Mouse (Mus musculus) kidney, adult 11 months (tissue): ENCODE results near the gene Scnn1a.

ENCODE experiments used
- DNase-seq: peaks from one replicate; pipeline ENCODE4 v3.0.0; 2022

Gene Scnn1a

DNA sequence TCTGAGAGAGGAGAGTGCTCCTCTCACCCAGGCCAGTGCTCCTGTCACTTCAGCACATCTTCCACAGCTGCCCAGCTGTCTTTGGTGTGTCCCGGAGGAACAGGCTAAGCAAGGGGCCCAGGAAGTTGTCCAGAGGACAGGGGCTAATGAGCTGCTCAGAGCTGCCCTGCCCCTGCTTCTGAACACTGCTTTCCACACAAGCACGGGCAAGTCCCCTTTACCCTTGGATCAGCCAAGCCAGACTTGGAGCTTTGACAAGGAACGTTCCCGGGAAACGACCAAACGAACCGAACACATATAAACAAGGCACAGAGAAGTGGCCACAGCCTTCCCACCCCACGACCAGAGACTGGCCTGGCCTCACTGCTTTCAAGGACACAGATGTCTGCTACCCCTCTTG, 23.6 kb downstream of the Scnn1a start:
- peak; percentile 51 for DNase-seq

DNA sequence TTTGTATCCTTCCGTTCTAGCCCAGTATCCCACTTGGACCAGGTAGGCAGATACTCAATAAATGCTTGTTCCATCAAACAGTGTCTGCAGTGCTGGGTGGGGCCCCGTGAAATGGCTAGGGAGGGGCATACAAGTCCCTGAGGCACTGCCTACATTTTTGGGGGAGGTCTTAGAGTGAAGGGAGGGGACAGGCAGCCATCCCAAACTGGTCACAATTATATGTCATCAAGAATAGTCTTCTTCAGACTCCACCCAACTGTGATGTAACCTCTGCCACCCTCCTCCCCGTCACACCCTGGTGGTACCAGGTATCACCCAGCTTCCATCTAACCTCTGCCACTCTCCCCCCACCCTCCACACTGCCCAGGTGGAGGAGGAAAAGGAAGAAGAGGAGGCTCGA, 24.4 kb downstream of the Scnn1a start:
- no peak for DNase-seq

DNA sequence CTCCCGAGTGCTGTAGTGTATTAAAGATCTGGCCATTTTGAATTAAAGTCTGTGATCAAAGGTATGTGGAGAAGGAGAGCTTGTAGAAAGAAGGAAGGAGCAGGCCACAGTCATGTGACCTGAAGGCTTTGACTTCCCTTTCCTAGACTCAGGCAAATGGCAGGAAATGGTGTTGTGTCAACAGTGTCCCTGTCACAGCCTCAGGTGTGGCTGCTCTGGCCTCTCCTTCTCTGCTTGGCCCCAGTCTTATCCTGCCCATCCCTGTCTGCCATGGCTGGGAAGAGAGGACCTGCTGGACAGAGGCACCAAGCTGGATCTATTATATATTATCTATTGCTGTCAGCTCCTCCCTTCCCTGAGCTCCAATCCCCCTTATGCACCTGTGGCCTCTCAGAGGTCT, 25.2 kb downstream of the Scnn1a start:
- DNase-seq = no peak

GRCm38 (mm10) chr6:125346029-125346428, 25.6 kb downstream of the Scnn1a start:
- peak; percentile 62 for DNase-seq

DNA sequence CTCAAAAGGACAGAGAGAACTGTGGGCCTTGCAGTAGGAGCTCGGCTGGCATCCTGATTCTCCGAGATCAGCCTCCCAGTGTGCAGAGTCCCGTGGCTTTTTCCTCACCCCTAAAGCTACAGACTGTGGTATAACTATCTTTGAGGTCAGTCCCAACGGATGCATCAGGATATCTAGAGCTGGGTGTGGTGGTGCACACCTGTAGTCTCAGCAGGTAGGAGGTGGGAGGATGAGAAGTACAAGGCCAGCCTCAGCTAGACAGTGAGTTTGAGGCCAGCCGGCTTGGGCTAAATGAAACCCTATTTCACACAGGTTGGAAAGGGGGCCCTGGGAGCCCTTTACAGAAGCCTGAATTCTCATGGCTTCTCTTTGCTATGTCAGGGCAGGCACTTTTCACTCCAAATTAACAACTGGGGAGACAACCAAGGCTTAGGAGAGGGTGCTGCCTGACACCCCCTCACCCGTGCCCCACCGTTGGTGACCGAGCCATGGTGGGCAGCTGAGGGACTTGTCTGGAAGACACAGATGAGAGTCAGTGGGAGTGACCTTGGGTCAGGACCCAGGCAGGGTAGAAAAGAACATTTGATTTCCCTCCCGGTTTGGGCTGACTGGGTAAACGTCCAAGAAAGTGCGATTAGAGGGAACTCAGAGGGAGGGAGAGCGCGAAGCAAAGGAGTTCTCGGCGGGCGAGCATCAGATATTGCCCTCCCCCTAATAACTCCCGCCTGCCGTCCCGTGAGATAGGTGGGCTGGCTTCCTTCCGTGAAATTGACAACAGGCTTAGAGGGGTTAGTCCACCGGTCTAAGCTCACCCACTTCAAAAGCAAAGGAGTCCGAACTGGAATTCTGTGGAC, 28.5 kb downstream of the Scnn1a start, which contains the start of gene Tnfrsf1a:
TSS of gene Tnfrsf1a (plus strand) at position 642 of the 854 bp plus-strand sequence.
- no peak for DNase-seq

GRCm38 (mm10) chr6:125349575-125350230, 29.2 kb downstream of the Scnn1a start:
- peak; percentile 70 for DNase-seq

DNA sequence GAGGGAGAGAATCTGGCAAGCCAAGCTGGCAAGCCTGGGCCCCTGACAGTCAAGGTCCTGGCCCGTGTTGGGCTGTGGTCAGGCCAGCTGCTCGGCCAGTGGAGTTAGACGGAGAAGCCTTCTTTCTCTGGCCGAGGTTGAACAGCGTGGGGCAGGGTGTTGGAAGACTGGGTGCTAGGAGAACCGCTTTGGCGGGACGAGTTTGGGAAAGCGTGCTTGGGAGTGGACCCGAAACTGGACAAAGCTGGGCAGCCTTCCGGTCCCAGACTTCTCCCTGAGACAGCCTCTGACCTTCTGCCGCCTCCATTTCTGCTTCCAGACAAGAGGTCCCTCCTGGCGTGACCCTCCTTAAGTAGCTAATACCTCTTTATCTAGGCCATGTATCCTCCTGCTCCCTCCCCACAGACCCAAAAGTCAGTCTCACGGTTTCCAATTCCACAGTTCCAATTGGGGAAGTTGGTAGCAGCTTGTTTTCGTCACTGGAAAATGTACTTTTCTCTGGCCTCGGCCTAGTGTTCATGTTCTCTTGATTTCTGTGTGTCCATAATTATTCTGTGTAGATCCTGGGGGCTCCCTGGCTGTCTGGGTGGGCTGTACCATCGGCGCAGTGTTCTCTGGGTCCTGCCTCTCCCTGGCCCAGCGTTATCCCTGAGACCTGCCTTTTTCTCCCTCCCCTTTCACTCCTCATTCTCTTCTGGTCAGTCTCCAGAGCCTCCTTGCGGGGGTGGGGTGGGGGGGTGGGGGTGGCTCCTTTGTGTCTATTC, 30.0 kb downstream of the Scnn1a start:
- DNase-seq = no peak

DNA sequence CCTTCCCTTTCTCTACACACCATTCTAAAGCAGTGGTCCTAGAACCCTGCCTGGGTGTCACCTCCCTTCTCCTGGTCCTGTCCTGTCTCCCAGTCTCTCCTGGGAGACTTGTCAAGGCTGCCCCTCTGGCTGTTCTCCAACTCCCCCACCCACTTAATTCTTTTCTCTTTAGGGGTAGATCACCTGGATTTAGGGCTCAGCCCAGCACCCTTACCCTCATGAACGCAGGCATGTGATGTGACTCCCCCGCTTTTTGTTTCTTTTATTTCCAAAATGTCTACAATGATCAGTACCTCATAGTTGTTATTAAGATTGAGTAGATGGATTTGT, 30.5 kb downstream of the Scnn1a start:
- no peak for DNase-seq

DNA sequence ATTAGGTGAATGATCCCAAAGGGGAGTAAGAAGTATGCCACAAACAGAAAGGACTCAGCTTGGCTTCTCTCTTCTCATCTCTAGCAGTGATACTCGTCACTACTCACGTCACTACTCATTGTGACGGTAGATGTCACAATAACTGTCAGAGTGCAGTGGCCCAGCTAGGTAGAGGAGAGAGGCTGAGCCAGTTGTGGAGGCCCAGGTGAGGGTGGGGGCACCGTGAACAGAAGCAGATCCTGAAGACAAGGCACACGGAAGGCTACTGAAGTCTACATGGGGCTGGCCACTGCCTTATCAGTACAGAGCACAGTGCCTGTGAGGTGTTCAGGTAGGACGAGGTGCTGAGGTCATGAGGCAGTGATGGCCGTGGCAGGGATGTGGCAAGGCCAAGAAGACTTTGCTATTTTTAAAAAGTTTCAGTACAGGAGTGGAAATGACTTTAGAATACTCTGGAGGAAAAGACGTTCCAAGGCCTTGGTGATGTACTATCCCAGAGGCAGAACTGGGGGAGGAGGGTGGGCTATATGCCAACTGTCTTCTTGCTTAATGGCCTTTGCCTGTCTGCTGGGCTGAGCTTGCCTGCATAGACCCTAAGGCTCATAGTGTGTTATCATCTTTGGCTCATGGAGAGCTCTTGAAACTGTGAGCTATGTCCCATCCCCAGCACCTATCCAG, 31.0 kb downstream of the Scnn1a start:
- DNase-seq = peak; percentile 41

DNA sequence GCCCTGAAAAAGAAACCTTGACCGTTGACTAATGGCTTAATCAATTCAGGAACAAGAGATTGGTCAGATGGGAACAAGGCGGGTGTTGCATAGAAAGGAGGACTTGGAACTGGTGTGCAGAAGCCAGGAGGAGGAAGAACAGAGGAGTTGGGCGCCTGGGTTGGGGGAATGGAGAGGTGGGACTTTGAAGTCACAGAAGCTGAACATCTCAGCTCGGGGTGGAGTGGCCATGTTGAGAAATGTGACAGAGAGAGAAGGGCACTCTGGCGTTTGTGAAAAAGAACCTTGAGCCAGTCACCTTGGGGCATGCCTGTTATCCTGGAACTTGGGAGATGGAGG, 31.6 kb downstream of the Scnn1a start:
- DNase-seq = no peak

DNA sequence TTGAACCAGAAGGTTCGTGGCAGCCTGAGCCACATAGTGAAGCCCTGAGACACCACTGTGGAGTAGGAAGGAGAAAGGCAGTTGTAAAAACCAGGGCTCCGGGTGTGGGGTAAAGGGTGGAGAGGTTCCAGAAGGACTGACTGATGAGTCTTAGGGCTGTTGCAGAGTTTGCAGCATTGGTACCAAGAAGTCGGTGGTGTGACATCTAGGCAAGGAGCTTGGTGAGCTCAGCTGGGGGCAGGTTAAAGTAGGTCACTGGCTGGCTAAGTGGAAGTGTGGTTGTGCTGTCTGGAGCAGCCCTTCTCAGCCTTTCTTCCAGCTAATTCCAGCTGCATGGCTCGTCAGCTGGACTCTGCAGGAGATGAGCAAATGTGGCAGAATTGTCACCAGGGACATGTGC, 32.4 kb downstream of the Scnn1a start:
- DNase-seq = no peak

GRCm38 (mm10) chr6:125353221-125353620, 32.8 kb downstream of the Scnn1a start:
- DNase-seq = no peak

- DNase-seq = no peak
Observed at GRCm38 (mm10) chr6:125353655-125354054, 33.2 kb downstream of the Scnn1a start.

GRCm38 (mm10) chr6:125354352-125355151, 34.1 kb downstream of the Scnn1a start:
- peak; percentile 83 for DNase-seq

DNA sequence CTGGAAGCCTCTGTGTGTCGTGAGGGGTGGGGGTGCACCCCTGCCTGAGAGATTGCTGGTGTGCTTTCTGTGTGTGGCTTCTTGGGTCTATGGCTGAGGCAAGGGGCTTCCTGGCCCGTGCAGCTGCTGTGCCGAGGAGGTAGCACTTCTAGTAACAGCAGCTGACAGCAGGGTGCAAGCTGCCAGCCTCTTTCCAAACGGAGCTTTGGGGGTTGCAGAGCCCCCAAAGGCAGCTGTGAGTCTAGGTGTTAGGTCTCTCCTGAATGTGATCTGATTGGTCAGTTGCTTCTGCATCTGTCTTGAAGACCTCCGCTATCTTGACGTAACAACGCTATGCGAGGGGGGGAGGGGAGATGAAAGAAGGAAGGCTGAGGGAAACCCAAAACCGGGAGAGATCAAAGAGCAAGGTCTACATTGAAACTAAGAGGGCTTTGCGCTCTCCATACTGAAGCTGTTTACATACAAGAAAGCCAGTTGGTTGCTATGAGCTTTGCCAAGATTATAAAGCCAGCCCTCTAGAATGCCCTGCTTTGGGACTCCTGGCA, 34.8 kb downstream of the Scnn1a start:
- DNase-seq = no peak

DNA sequence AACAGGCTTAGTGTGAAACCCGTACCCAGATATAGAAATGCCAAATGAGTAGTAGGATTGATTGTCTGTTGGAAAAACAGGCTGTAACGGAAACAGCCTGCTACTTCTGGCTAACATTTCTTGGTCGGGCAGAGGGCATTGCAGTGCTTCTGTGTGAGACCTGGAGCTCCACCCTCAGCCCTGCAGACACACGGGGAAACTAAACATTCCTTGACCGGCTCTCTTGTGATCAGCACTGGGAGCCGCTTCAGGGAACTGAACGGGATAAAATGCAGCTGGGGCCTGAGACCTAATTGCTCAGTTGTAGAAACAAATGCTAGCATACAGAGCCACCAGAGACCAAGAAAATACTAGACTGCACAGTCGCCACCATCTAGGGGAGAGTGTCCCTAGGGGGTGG, 35.8 kb downstream of the Scnn1a start:
- no peak for DNase-seq

GRCm38 (mm10) chr6:125357334-125357733, 36.9 kb downstream of the Scnn1a start:
- no peak for DNase-seq

GRCm38 (mm10) chr6:125359999-125360398, 39.5 kb downstream of the Scnn1a start:
- no peak for DNase-seq

- DNase-seq = no peak
Observed at GRCm38 (mm10) chr6:125360846-125361245, 40.4 kb downstream of the Scnn1a start.

- peak; percentile 70 for DNase-seq
Observed at GRCm38 (mm10) chr6:125361467-125362291, 41.2 kb downstream of the Scnn1a start.

DNA sequence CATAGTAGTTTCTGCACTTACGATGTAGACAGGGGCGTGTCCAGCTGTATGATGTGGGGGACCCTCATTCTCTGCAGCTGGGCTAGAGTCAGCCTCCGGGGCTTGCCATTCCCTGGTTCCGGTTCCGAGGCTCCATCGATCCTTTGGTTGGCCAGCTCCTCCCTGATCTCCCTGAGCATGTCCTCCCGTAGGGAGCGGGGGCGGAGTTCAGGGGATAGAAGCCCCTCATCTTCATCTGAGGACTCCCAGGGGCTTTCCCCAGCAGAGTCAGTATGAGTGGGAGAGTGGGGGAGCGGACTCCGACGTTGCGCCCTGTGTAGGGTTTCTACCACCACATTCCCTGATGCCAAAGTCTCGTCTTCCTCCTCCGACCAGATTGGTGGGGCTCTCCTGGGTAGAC, 42.6 kb downstream of the Scnn1a start:
- DNase-seq = no peak
